Mouse (Mus musculus): ENCODE results near the gene Col28a1. TPM values are rescaled to one million over a fixed set of nuclear protein-coding genes. Genes with fewer than 3 reads are reported as not detected.
"Not testable (repeated sequence)": the region's sequence is repeated elsewhere in the genome, so short reads cannot be mapped to it uniquely, and the experiment has no call there.

The Col28a1 gene
- total RNA-seq, 2 experiments from 2014 or later: 1.0 to 1.4 TPM

DNA sequence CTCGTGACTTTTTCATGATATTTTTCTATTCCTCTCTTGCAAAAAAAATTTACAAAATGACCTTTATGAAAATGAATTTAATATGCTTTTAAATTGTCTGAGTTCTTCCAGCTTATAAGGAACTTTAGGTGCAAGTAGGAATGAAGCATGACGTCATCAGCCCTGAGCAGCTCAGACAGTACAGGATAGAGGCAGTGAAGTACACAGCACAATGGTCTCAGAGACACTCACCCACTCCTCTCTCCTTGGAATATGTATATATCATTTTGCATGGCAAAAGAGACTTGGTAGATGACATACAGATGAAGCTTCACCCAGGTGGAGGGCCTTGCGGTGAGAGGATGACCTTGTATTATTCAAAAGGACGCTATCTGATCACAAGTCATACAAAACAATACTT, 197.7 kb downstream of the Col28a1 start:
- no peak for DNase-seq

- DNase-seq: no peak
These were observed 208.8 kb downstream of the Col28a1 start for GRCm38 (mm10) chr6:7983646-7983979.

GRCm38 (mm10) chr6:7982958-7983645, 209.3 kb downstream of the Col28a1 start:
- not testable (repeated sequence) for DNase-seq

DNA sequence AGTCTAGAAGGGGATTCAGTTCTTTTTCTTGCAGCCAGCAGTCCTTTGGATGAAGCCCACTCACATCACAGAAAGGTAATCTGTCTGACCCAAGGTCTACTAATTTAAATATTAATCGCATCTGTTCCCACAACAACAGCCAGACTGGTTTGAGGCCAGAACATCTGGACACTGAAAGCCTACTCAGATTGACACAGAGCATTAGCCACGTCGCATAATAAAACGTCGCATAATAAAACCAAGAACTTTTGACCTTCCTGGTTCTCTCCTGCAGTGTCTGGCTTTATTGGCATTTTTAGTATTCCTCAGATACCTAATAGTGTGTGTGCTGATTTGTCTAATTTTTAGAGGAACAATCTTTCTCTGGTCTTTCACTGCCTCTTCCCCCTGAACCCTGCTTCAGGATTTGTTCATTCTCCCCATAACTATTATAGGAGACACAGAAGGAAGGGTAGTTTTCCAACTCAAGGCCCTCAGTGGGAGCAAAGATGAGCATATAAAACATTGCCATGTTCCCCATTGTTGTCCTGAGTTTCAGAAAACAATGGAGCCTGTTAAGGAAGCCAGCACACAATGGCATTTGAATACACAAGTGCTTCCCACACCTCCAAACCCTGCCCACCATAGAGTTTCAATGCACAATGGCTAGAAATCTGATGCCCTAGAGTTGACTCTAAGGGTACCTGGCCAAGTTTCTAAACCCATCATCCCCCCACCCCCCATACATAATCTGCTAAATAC, 221.2 kb downstream of the Col28a1 start:
- no peak for DNase-seq

DNA sequence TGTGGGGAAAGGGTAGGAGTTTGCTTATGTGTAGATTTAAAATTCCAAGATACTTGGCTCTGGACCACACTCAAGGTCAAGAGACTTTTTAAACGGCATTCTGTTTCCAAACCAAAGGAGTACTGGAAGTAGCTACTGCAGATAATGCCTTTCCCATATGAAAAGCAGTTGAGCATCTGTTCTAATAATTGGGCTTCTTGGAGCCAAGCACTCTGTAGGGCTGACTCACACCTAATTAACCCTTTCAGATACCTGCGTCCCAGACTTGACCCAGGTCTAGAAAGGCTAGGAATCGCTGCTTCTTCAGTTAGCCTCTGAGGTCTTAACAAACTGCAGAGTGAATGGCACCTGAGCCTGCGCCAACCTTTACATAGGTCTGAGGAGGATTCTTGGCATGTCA, 223.0 kb downstream of the Col28a1 start:
- no peak for DNase-seq

DNA sequence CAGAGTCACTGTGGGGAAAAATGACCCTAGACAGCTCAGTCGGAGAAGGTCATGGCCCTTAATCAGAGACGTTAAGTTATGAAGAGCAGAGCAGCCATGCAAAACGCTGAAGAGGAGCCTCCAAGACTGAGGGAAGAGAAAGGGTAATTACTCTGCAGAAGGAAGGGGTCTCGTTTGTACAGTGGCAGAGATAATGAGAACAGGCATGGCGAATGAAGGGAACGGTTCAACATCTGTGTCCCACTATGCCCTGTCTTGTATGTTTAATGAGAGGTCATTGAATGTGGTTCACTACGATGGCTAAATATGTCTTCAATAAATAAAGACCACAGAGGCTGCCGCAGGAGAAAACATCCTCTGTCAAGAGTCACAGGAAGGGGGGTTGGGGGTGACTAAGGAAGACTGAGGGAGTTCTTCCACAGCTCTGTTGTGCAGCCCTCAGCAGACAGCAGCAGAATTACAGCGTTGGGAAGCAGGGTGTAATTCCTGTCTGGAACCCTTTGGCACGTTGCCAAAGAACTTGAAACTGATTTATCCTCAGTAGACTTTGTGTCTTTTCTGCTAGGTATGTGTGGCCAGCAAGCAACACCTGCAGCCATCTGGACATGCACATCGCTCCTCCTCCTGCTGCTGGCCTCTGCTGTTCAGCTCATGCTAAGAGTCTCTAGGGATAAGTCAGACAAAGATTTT, 226.4 kb downstream of the Col28a1 start:
- DNase-seq: no peak

- no peak for DNase-seq
These were observed 229.7 kb downstream of the Col28a1 start for GRCm38 (mm10) chr6:7962749-7963148.

DNA sequence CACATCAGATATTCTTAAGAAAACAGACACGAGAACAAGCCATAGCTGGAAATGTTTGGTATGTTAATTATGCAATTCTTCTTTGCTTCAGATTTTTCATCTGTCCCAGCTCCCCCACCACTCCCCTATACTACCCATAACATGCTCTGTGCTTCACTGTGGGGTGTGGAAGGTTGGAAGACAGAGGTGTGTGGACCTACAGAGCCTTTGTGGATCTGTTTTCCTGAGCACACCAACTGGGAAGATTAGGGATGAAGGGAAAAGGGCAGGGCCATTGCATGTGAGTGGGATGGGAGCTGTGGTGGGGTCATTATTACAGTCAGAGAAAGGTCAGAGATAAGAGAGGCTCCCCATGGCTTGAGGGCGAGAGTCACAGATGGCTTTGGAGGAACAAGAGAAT, 240.2 kb downstream of the Col28a1 start:
- DNase-seq: no peak

DNA sequence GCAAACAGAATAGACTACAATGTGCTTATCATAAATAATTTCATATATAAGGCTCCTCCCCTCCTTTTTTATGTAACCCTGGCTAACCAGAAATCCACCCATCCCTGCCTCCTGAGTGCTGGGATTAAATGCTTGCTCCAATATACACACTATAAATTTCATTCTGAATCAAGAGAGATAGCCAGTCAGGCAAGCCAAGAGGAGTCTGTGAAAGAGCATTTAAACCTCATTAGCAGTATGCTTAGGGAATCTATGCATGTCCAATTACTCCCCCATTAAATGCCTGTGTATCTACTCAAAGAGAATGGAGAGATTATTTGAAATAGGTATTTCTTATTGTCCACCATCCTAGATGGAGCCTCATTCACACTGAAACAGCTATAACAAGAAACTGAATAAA, 240.6 kb downstream of the Col28a1 start:
- DNase-seq: no peak

Other genes starting within 250 kb of the Col28a1 start
- gene Mios, start 16.6 kb upstream of the Col28a1 start, total RNA-seq (2021): 10 to 100 TPM; 13.5 to 14.8 TPM
- gene Rpa3, start 66.6 kb upstream of the Col28a1 start, total RNA-seq (2021): 1 to 10 TPM; 8.6 to 9.7 TPM
- gene Umad1, start 66.7 kb upstream of the Col28a1 start, total RNA-seq (2021): 10 to 100 TPM; 10.2 to 10.4 TPM
- not detected for gene Gm45062, start 66.8 kb upstream of the Col28a1 start, total RNA-seq (2021)